Mouse (Mus musculus) neutrophil, adult 83 days (primary cell): ENCODE results near the gene Ifnar1. TPM values are rescaled to one million over a fixed set of nuclear protein-coding genes. Genes with fewer than 3 reads are reported as not detected.

ENCODE experiments used
- total RNA-seq, 2 experiments: library from RNA; stranded (reverse); gene quantifications; one replicate each; pipeline ENCODE4 v1.2.4; 2023

The Ifnar1 gene
- total RNA-seq: 10 to 100 TPM; 82.8 to 84.9 TPM

GRCm38 (mm10) chr16:91484808-91485700 is at the start of gene Ifnar1:
TSS of gene Ifnar1 (plus strand) at chr16:91485238.

DNA sequence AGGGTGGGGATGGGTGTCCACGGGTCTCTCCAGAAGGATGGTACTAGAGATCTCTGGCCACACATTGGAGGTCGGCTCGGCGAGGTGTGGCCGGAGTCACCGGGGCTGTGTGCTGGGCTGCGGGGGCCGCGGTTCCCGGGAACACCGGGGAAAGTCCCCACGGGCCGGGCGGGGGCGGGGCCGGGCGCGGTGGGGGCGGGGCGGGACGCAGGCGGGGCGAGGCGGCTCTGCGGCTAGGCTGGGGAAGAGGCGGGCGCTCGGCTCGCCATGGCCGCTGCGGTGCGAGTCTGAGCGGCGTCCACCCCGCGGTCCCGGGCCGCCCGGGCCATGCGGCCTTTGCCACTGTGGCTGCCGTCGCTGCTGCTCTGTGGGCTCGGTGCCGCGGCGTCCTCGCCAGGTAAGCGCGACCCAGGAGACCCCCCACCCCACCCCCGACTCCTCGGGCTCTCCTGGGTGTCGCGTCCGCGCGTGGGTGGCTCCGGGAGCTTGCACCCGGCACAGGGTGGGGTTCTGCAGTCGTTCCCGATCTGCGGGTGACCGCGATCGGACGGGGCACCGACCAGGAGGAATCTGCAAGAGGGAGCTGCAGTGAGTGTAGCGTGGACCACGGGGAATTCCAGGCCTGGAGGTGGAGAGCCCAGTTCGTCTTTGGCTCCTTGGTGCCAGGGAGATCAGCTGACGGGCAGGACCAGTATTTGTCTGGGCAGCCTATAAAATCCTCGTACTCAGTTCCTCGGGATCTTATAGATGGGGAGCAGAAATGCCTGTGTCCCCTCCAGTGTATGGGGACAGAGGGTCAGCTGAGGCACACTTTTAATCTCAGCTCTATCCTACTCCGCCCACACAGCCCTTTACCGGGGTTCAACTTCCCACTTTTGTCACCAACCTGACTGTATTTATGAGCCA is 62.1 kb downstream of the Ifnar1 start, which contains the start of gene Ifngr2:
Ifngr2 (plus strand) TSS at position 237 of the 906 bp plus-strand sequence.

Other genes starting within 250 kb of the Ifnar1 start
- not detected for gene Olig1, start 215.5 kb upstream of the Ifnar1 start, total RNA-seq
- gene Ifnar2, start 112.5 kb upstream of the Ifnar1 start, total RNA-seq: 100 to 1,000 TPM; 127 to 133 TPM
- not detected for gene Gm21970, start 93.5 kb upstream of the Ifnar1 start, total RNA-seq
- 10 to 100 TPM; 70.2 to 79.0 TPM for gene Il10rb, start 79.1 kb upstream of the Ifnar1 start, total RNA-seq
- 10 to 100 TPM; 57.5 to 87.3 TPM for gene Ifngr2, start 61.8 kb downstream of the Ifnar1 start, total RNA-seq
- gene Tmem50b, start 112.6 kb downstream of the Ifnar1 start, total RNA-seq: 10 to 100 TPM; 63.2 to 69.9 TPM
- gene Dnajc28, start 133.8 kb downstream of the Ifnar1 start, total RNA-seq: 1 to 10 TPM; 1.6 to 1.8 TPM
- 10 to 100 TPM; 51.8 to 62.0 TPM for gene Gart, start 161.7 kb downstream of the Ifnar1 start, total RNA-seq
- gene Son, start 162.3 kb downstream of the Ifnar1 start, total RNA-seq: 100 to 1,000 TPM; 286 to 311 TPM
- gene Donson, start 203.5 kb downstream of the Ifnar1 start, total RNA-seq: 10 to 100 TPM; 17.6 to 32.4 TPM
- 10 to 100 TPM; 30.8 to 30.9 TPM for gene Cryzl1, start 243.7 kb downstream of the Ifnar1 start, total RNA-seq
- gene Itsn1, start 244.0 kb downstream of the Ifnar1 start, total RNA-seq: 10 to 100 TPM; 14.4 to 20.7 TPM